Mouse (Mus musculus): ENCODE data around the gene Sncg. TPM values are rescaled to one million over a fixed set of nuclear protein-coding genes. Genes with fewer than 3 reads are reported as not detected.
A peak's percentile ranks its signal among the peaks of the same experiment; 100 is the strongest.
"Not testable (repeated sequence)": the region's sequence is repeated elsewhere in the genome, so short reads cannot be mapped to it uniquely, and the experiment has no call there.

The Sncg gene
- polyA plus RNA-seq, 1 experiment from 2014 or later = 30.8 TPM

DNA sequence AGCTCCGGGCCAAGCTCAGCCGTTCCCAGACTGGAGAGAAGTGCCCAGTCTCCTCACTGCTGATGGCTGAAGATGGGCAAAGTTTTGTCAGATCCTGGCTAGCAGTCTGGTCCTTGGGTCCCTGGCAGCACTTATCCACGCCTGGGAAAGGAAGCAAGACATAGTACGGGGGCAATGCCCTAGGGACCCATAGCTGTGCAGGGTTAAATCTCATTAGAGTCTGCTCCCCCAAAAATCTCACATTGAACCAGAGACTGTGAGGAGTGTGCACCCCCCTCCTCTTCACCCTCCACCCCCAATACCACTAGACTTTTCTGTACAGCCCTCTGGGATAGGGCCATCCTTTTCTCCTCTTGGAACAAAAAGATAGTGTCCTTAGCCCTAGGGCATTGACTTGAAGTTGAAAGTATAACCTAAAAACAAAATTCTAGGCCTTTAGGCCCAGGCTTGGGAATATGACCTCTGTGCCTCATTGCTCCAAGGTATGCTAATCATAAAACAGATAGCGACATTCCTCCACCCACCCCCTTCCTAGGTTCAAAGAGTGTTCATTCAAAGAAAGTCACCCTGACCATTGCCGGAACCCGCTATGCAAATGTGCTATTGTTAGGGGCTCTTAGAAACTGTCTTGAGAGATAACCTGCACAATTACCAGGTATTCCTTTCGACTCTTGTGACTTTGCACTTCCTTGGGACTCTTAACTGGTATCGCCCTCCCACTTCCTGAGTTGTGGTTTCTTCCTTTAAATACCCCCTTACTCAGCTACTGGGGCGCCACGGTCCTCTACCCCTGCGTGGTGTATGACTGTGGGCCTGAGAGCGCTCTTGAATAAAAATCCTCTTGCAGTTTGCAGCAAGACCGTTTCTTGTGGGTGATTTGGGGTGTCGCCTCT, 10.1 kb downstream of the Sncg start:
- peaks cover 15% of the 10 kb centered on the region for H3K27me3 ChIP-seq (ENCODE audit: low read depth, poor library complexity, severe bottlenecking)
- H3K4me3 ChIP-seq = peak overlapping the region; percentile 59
- 0 out of 2 replicates have a peak overlapping the region, but pooled peaks have one; percentile 78 for H3K27ac ChIP-seq (replicated peaks)
- H3K9me3 ChIP-seq (replicated peaks); H3K36me3 ChIP-seq; DNase-seq (ENCODE audit: low spot score): not testable (repeated sequence)
- 80% methylated on average over 15 of the region's 15 CpGs for WGBS
- peaks cover 11% of the 10 kb centered on the region for H3K4me1 ChIP-seq

DNA sequence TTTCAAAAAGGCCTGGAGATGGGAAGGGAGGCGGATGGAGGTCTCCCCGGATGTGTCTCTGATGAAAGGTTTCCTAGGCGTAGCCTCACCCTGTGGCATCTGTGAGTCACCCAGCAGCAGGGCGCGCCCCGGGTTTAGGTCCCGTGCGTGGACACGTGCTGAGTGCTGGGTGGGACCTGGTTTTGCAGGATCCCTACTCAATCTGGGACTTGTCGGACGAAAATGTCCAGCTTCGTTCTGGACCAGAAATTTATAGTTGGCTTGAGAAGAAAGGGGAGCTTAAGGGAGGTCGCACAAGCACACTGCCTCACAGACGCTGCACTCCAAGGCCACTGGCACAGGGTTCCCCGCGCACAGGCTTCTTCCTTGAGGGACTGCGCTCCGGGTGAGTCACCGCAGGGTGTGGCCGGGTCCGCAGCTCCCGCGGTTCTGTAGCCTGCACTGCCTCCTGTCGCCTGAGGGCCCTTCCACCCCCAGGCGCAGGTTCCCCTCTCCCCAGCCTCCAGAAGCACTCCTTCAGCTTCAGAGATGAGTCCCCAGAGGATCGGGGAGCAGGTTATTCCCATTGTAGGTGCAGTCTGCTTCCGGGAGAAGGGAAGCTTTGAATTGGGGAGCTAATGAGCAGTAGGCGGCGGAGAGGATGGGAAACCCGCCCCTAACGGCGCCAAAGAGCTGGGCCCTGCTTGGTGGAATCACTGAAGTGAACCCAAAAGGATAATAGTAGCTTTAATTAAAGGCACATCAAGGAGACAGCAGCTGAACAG, 10.9 kb downstream of the Sncg start:
- DNase-seq (ENCODE audit: low spot score) = peak; percentile 67
- peak overlapping the region; percentile 78 for H3K27ac ChIP-seq (replicated peaks)
- peaks cover 7% of the 10 kb centered on the region; the same call in 1 of the 2 replicates for H3K9me3 ChIP-seq (replicated peaks)
- H3K36me3 ChIP-seq = no peaks in the 10 kb centered on the region
- peaks cover 18% of the 10 kb centered on the region for H3K4me1 ChIP-seq
- H3K27me3 ChIP-seq (ENCODE audit: low read depth, poor library complexity, severe bottlenecking) = peaks cover 15% of the 10 kb centered on the region
- 2% methylated on average over 32 of the region's 32 CpGs for WGBS
- peak overlapping the region; percentile 59 for H3K4me3 ChIP-seq

DNA sequence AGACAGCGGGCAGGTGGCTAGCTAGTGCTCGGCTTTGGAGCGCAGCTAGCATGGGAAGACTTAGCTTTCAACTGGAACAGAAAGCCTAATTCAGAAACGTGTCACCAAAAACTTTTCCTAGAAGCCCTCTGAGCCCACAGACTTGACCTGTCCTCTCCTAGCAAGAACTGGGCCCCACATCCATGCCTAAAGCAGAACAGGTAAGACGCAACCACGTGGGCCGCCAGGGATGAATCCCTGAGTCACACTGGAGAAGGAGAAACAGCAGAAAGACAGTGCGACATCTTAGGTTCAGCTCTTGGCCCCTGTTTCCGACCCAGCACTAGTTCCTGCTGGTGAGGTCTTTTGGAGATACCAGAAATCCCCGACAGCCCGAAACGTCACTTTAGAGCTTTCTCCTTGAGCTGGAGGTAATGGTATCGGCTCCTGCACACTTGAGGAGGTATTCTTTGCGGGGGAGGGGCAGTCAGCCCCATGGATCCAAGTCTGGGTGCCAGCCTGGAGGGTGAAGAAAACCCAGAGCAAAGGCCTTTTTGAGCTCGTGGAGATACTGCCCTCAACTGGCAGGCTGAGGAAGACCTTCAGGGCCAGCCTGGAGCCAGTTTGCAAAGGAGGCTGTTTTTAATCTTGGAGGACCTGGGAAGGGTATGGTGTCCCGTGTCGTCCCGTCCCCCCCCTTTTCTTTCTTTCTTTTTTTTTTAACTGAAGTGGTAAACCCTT, 11.7 kb downstream of the Sncg start:
- H3K9me3 ChIP-seq (replicated peaks) = peaks cover 7% of the 10 kb centered on the region; the same call in 1 of the 2 replicates
- peak overlapping the region; percentile 78; the same call in 1 of the 2 replicates for H3K27ac ChIP-seq (replicated peaks)
- DNase-seq (ENCODE audit: low spot score) = peak; percentile 66
- H3K4me3 ChIP-seq = peak overlapping the region; percentile 59
- no peaks in the 10 kb centered on the region for H3K36me3 ChIP-seq
- H3K4me1 ChIP-seq = peaks cover 18% of the 10 kb centered on the region
- WGBS = 25% methylated on average over 18 of the region's 18 CpGs
- H3K27me3 ChIP-seq (ENCODE audit: low read depth, poor library complexity, severe bottlenecking) = peaks cover 15% of the 10 kb centered on the region

DNA sequence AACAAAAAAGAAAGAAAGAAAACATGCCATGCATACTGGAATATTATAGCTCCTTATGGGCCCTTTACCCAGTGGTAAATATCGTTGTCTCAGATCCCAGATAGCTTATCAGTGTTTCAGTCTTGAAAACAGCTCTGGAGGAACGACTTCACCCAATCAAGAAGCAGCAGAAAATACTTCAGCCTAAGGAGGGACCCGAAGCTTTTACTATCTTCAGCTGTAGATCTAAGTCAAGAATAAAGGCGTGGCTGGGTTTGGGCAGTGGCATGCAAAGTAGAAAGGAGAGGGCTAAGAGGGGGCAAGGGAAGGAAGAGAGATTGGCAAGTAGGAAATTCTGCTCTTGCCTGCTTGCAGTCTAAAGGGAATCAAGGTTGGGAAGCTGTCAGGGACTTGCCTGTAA, 12.5 kb downstream of the Sncg start:
- Histone ChIP-seq H3K9me3 (replicated peaks) (peaks cover 7% of the 10 kb centered on the region; the same call in 1 of the 2 replicates), H3K4me3 (no peak overlapping the region), H3K36me3 (no peaks in the 10 kb centered on the region), H3K27me3 (ENCODE audit: low read depth, poor library complexity, severe bottlenecking) (peaks cover 15% of the 10 kb centered on the region), H3K4me1 (peaks cover 18% of the 10 kb centered on the region), H3K27ac (replicated peaks) (no peak overlapping the region)
- DNase-seq (ENCODE audit: low spot score) = no peak
- WGBS = 83% methylated on average over 4 of the region's 4 CpGs

DNA sequence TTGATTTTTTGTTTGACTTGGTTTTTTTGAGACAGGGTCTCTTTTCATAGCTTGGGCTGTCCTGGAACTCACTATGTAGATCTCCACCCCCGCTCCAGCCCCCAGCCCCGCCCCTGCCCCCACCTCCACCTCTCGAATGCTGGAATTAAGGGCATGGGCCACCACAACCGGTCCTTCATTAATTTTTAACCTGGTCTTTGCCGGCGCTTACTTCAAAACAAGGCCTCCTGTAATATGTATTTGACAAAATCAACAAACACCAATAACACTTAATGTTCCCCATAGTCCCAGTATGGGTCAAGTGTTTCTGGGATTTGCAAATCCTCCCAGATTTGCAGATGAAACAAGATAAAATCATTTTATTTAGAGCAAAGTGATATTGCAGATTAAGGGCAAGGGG, 14.3 kb downstream of the Sncg start:
- Histone ChIP-seq H3K4me1 (peaks cover 18% of the 10 kb centered on the region), H3K27me3 (ENCODE audit: low read depth, poor library complexity, severe bottlenecking) (peaks cover 15% of the 10 kb centered on the region), H3K36me3 (no peaks in the 10 kb centered on the region), H3K9me3 (replicated peaks) (peaks cover 4% of the 10 kb centered on the region; the same call in 1 of the 2 replicates), H3K27ac (replicated peaks) (no peak overlapping the region), H3K4me3 (no peak overlapping the region)
- 51% methylated on average over 6 of the region's 6 CpGs for WGBS
- no peak for DNase-seq (ENCODE audit: low spot score)

DNA sequence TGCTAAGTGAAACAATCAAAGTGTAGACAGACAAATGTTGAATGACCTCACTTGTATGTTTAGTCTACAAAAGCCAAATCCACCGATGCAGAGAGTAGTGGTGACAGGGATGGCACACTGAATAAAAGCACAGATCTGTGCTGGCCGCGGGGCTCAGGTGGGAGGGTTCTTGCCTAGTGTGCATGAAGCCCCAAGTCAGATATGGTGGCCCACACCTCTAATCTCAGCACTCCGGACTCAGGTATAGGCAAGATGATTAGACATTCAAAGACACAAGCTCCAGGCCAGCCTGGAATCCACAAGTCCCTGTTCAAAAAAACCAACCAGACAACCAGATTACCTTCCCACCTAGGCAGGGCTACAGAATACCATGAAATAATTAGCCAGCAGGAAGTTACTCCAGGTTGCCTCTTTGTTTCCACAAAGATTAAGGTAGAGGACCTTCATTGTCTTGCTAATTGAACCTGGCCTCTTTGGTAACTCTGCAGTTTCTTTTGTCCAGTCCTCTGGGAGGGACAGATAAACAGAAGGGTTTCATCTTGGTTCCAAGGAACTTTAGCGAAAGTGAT, 14.8 kb downstream of the Sncg start:
- H3K27ac ChIP-seq (replicated peaks) = no peak overlapping the region
- H3K9me3 ChIP-seq (replicated peaks) = no peaks in the 10 kb centered on the region
- no peak overlapping the region for H3K4me3 ChIP-seq
- peaks cover 15% of the 10 kb centered on the region for H3K27me3 ChIP-seq (ENCODE audit: low read depth, poor library complexity, severe bottlenecking)
- peaks cover 22% of the 10 kb centered on the region for H3K4me1 ChIP-seq
- 39% methylated on average over 5 of the region's 5 CpGs for WGBS
- H3K36me3 ChIP-seq = no peaks in the 10 kb centered on the region
- DNase-seq (ENCODE audit: low spot score) = no peak

DNA sequence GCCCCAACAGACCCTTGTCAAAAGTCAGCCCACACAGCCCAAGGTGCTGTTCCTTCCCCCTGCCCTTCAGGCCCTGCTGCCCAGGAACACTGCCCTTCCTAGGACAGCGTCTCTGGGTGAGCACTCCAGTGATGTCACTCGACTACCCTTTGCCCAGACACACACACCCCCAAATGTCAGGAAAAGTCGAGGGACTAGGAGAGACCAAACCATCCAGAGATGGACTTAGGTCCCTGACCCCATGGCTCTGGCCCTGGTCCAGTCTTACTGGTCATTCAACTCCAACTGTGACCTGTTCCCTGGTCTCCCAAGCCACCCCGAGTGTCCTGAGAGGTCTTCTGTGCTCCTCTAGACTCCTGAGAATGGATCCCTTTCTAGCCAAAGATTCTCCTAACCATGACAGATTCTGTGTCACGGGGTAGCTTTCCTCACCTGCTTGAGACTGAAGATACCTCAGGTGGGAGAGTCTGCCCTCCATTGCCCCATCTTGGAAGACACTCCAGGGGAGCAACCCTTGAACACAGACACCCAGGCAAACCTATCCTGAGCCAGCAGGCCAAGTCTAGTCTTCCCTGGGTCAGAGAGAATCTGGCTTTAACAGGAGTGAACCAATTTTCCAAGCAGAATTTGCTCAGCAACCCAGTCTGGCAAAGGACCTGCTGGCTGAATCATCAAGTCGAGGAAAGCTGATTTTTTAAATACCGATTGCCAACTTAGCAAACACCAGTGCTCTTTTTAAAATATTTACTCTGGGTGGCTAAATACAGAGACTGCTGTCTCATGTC, 16.7 kb downstream of the Sncg start:
- Histone ChIP-seq H3K4me3 (no peak overlapping the region), H3K27ac (replicated peaks) (no peak overlapping the region), H3K27me3 (ENCODE audit: low read depth, poor library complexity, severe bottlenecking) (peaks cover 8% of the 10 kb centered on the region), H3K4me1 (peaks cover 11% of the 10 kb centered on the region), H3K9me3 (replicated peaks) (no peaks in the 10 kb centered on the region), H3K36me3 (no peaks in the 10 kb centered on the region)
- no peak for DNase-seq (ENCODE audit: low spot score)
- 85% methylated on average over 7 of the region's 7 CpGs for WGBS

DNA sequence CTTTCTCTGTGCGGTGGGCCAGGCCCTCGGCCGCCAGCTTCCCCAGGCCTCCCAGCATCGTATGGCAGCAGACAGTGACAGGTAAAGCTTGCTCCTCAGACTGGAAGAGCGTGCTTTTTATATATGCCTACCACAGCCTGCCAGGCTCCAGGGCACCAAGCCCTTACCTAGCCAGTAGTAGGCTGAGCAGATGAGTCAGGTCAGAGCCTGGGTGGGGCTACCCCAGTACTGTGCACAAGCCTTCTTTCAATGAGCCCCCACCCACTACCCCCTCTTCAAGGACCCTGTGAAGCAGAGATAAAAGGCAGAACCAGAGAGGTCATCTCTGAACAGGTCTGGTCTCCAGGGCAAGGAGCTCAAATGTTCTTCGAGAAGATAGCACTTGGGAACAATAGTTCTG, 19.3 kb downstream of the Sncg start, which contains the start of gene Fam25c:
Gene Fam25c, minus strand, starts transcription at position 133 of the 400 bp plus-strand sequence.
- 81% methylated on average over 6 of the region's 6 CpGs for WGBS
- peaks cover 16% of the 10 kb centered on the region for H3K4me1 ChIP-seq
- DNase-seq (ENCODE audit: low spot score) = no peak
- no peak within 1 kb of the TSS for H3K27ac ChIP-seq (replicated peaks)
- H3K36me3 ChIP-seq = no peaks in the 10 kb centered on the region
- H3K27me3 ChIP-seq (ENCODE audit: low read depth, poor library complexity, severe bottlenecking) = no peaks in the 10 kb centered on the region
- no peaks in the 10 kb centered on the region for H3K9me3 ChIP-seq (replicated peaks)
- no peak within 1 kb of the TSS for H3K4me3 ChIP-seq

DNA sequence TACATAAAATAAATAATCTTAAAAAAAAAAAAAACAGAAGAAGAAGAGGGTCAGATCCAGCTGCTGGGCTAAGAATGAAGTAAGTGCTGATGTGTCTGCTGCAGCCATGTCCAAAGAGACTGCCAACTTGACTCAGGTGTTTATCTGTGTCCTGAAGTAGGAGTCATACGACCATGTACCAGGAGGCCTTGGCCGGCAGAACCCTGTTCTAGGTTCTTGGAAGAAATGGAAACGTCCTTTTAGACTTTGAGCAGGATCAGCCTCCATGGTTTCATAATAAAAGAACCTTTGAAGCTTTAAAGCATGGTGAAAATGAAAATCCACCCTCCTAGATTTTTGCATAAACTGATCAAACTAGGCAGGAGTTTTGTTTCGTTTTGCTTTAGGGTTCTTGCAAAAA, 20.1 kb downstream of the Sncg start:
- peaks cover 16% of the 10 kb centered on the region for H3K4me1 ChIP-seq
- H3K36me3 ChIP-seq = no peaks in the 10 kb centered on the region
- no peak for DNase-seq (ENCODE audit: low spot score)
- H3K4me3 ChIP-seq = no peak overlapping the region
- 89% methylated on average over 4 of the region's 4 CpGs for WGBS
- H3K27ac ChIP-seq (replicated peaks) = no peak overlapping the region
- no peaks in the 10 kb centered on the region for H3K9me3 ChIP-seq (replicated peaks)
- H3K27me3 ChIP-seq (ENCODE audit: low read depth, poor library complexity, severe bottlenecking) = no peaks in the 10 kb centered on the region

DNA sequence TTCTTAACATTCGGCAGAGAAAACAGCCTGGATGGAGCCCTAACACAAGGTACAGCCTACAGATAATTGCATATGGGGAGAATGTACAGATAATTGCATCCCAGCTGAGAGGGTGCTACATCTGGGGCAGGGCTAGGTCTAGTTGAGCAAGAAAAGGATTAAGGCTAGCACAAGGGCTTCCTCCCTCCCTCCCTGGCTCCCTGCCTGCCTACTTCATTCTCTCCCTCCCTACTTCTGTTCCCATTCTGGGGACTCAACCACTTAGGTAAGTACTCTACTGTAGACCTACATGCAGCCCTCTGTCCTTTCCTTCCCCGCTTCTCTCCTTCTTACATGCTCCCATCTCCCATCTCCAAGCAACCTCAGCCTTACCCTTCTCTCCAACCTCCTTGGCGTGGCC, 21.3 kb downstream of the Sncg start:
- WGBS = 88% methylated on average over 3 of the region's 3 CpGs
- no peak overlapping the region for H3K4me3 ChIP-seq
- peaks cover 9% of the 10 kb centered on the region for H3K4me1 ChIP-seq
- no peaks in the 10 kb centered on the region for H3K27me3 ChIP-seq (ENCODE audit: low read depth, poor library complexity, severe bottlenecking)
- DNase-seq (ENCODE audit: low spot score) = no peak
- no peak overlapping the region for H3K27ac ChIP-seq (replicated peaks)
- no peaks in the 10 kb centered on the region for H3K9me3 ChIP-seq (replicated peaks)
- no peaks in the 10 kb centered on the region for H3K36me3 ChIP-seq

DNA sequence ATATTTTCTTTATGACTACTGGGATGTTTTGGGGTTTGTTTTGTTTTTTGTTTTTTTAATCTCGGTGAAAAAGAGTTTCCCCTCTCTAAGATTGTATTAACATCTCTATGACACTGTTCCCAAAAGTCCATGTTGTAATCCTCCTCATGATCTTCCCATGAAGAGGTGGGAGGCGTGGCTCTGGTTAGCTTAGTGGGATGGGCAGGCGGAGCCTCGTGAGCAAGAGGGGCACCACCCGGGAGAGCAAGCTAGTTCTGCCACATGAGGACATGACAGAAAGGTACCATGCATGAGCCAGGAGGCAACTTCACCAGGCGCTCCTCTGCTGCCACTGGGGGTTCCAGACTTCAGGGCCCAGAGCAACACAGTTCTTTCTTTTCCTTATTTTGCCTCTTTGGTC, 22.1 kb downstream of the Sncg start:
- Histone ChIP-seq H3K27me3 (ENCODE audit: low read depth, poor library complexity, severe bottlenecking) (no peaks in the 10 kb centered on the region), H3K4me3 (no peak overlapping the region), H3K9me3 (replicated peaks) (no peaks in the 10 kb centered on the region), H3K4me1 (peaks cover 9% of the 10 kb centered on the region), H3K27ac (replicated peaks) (no peak overlapping the region), H3K36me3 (no peaks in the 10 kb centered on the region)
- 79% methylated on average over 6 of the region's 6 CpGs for WGBS
- DNase-seq (ENCODE audit: low spot score) = no peak
